Mouse (Mus musculus) cerebellum, adult 2 months (tissue): ENCODE measurements at regions not wholly inside any gene's neighbourhood (a gene's known extent, or its start where the extent isn't known, plus 50 kb on each side); places are given as distances from the start of the nearest gene placed in this dataset.

Source experiments
- CTCF ChIP-seq: fragments of 200-500 bp; IDR thresholded peaks from 2 replicates; pipeline ENCODE4 v1.5.1; 2011; ENCODE audit warnings: low read depth, mild to moderate bottlenecking, control low read depth, low read length, moderate library complexity, borderline replicate concordance; ENCODE audit not compliant: insufficient read depth
- POLR2A ChIP-seq: fragments of 200-500 bp; IDR thresholded peaks from 2 replicates; pipeline ENCODE4 v1.6.1; 2011; ENCODE audit warnings: low read length, control low read depth, borderline replicate concordance; ENCODE audit not compliant: insufficient read depth

DNA sequence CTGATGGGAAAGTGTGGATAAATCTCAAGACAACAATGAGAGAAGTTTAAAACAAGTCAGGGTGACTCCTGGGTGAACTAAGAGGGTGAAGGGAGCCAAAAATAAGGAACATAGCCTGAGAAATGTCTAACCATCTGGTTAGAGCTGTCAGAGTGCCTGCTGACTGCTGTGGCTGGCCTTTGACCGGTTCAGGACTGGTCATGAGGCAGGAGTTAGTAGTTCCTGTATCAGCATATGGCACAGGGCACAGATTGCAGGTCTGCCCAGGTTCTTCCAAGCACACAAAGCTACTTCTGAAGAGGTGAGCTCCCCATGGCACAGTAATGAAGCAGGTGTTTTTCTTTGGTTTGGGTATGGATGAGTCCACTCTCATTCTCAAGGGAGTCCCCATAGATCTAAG lies 302.0 kb downstream of the Cd109 start:
- TF ChIP-seq CTCF, result no peak
- TF ChIP-seq POLR2A, result no peak
